Mouse (Mus musculus) liver, embryonic 14.5 days (tissue): ENCODE measurements at regions not wholly inside any gene's neighbourhood (a gene's known extent, or its start where the extent isn't known, plus 50 kb on each side); places are given as distances from the start of the nearest gene placed in this dataset.

ENCODE experiments used
- ATAC-seq: fragments of 200-750 bp; cut with Nextera tagmentation; 2 replicates; pipeline ENCODE4 v1.8.0; 2017; ENCODE audit warnings: moderate number of reproducible peaks, mild to moderate bottlenecking, moderate library complexity; ENCODE audit not compliant: insufficient read depth
- DNase-seq, 3 experiments: peaks; one replicate each; pipeline ENCODE4 v3.0.0-alpha.2; 2012 to 2013; ENCODE audit warnings: low read depth in 3 of 3, low spot score in 3 of 3
- H3K27ac ChIP-seq: fragments of 300-500 bp; sonication (generic); 2 replicates; pipeline ENCODE4 v1.5.1; 2014; ENCODE audit warnings: moderate library complexity, mild to moderate bottlenecking, control low read depth, inconsistent platforms
- H3K27me3 ChIP-seq: fragments of 300-500 bp; sonication (generic); 2 replicates; pipeline ENCODE4 v1.6.1; 2014; ENCODE audit warnings: mild to moderate bottlenecking, low read length, moderate library complexity; ENCODE audit not compliant: control insufficient read depth, insufficient read depth
- H3K36me3 ChIP-seq: fragments of 300-500 bp; sonication (generic); replicated peaks from 2 replicates; pipeline ENCODE4 v1.6.1; 2014; ENCODE audit warnings: low read depth; ENCODE audit not compliant: control insufficient read depth, insufficient read depth
- H3K4me1 ChIP-seq, 2 experiments: fragments of 200-500 bp in 1 of 2; fragments of 300-500 bp in 1 of 2; sonication (generic) in 1 of 2; replicated peaks; 2 replicates each; pipeline ENCODE4 v1.6.1; 2012 to 2014; ENCODE audit warnings: antibody characterized with exemption in 1 of 2, inconsistent platforms in 1 of 2, low read length in 1 of 2; ENCODE audit not compliant: control insufficient read depth in 2 of 2, insufficient read depth in 2 of 2
- H3K4me2 ChIP-seq: fragments of 300-500 bp; sonication (generic); 2 replicates; pipeline ENCODE4 v1.6.1; 2014; ENCODE audit warnings: low read depth, mild to moderate bottlenecking, control low read depth, moderate library complexity
- H3K4me3 ChIP-seq, 2 experiments: fragments of 200-500 bp in 1 of 2; fragments of 300-500 bp in 1 of 2; sonication (generic) in 1 of 2; 2 replicates each; pipeline ENCODE4 v1.5.1; 2012 to 2014; ENCODE audit warnings: low read depth in 2 of 2, low read length in 2 of 2, mild to moderate bottlenecking in 2 of 2, control low read depth in 1 of 2, inconsistent platforms in 1 of 2, moderate library complexity in 1 of 2; ENCODE audit not compliant: insufficient read depth in 1 of 2
- H3K9ac ChIP-seq: fragments of 300-500 bp; sonication (generic); replicated peaks from 2 replicates; pipeline ENCODE4 v1.6.1; 2014; ENCODE audit warnings: mild to moderate bottlenecking, control low read depth, moderate library complexity
- H3K9me3 ChIP-seq: fragments of 300-500 bp; sonication (generic); 2 replicates; pipeline ENCODE4 v1.6.1; 2016; ENCODE audit warnings: low read length, mixed read lengths; ENCODE audit not compliant: control insufficient read depth
- CTCF ChIP-seq: IDR thresholded peaks from 2 replicates; pipeline ENCODE4 v1.5.1; 2016; ENCODE audit warnings: antibody characterized with exemption, low read depth, control low read depth
- EP300 ChIP-seq: IDR thresholded peaks from 2 replicates; pipeline ENCODE4 v1.6.1; 2016; ENCODE audit warnings: antibody characterized with exemption, low read depth
- WGBS: fragments of 180-500 bp; shearing (Covaris S2); extraction: QIAGEN DNeasy Blood & Tissue Kit; methylation state at CpG from one replicate; pipeline ENCODE4 v1.1.7; 2014; ENCODE audit not compliant: insufficient replicate concordance; 5-methylcytosine and 5-hydroxymethylcytosine counted together

DNA sequence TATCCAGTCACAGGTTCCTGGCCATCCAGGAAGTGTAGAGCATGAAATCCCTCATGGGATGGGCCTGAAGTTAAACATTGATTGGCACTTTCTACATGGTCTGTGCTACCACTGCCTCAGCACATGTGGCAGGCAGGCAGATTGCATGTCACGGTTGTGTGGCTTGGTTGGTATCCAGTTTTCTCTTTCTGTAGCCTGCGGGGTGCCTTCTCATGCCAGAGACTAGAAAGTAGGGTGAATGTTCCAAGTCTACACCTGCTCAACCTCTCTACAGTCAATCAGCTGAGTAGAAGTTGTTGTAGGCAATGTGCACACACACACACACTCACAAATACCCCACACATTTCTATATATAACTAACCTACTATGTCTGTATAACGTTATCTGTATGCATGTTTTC is 533.5 kb upstream of the Tmpo start:
- TF ChIP-seq EP300 (no peak), CTCF (no peak)
- DNase-seq (no peak), ATAC-seq (no peak)
- Histone ChIP-seq H3K27me3 (no peaks in the 10 kb centered on the region), H3K4me3 (no peak overlapping the region), H3K36me3 (no peaks in the 10 kb centered on the region), H3K4me1 (no peaks in the 10 kb centered on the region), H3K9me3 (no peaks in the 10 kb centered on the region), H3K4me2 (no peak overlapping the region), H3K27ac (no peak overlapping the region), H3K9ac (no peak overlapping the region)
- WGBS = 60% methylated on average over 3 of the region's 3 CpGs

DNA sequence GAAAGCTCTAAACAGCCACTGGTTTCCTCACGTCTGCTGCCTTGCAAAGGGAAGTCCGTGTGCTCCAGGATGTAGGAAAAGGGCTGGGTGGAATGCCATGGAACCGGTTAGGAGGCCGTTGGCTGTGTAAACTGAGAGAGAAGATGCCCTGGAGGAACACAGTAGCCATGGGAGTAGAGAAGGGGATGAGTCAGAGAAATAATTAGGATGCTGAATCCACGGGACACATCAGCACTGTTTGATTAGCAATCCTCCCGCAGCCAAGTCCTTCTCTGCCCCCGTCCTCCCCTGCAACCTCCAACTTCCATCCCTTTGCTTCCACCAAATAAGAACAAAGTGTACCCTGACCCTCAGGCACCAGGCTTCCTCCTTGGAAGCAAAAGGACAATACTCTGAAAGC is 532.4 kb upstream of the Tmpo start:
- no peak overlapping the region for H3K4me3 ChIP-seq
- no peak for TF ChIP-seq CTCF
- no peak for TF ChIP-seq EP300
- H3K4me1 ChIP-seq = no peaks in the 10 kb centered on the region
- ATAC-seq (no peak), DNase-seq (no peak)
- no peak overlapping the region for H3K4me2 ChIP-seq
- no peak overlapping the region for H3K9ac ChIP-seq
- no peak overlapping the region for H3K27ac ChIP-seq
- no peaks in the 10 kb centered on the region for H3K36me3 ChIP-seq
- H3K9me3 ChIP-seq = no peaks in the 10 kb centered on the region
- 27% methylated on average over 7 of the region's 7 CpGs for WGBS
- no peaks in the 10 kb centered on the region for H3K27me3 ChIP-seq

DNA sequence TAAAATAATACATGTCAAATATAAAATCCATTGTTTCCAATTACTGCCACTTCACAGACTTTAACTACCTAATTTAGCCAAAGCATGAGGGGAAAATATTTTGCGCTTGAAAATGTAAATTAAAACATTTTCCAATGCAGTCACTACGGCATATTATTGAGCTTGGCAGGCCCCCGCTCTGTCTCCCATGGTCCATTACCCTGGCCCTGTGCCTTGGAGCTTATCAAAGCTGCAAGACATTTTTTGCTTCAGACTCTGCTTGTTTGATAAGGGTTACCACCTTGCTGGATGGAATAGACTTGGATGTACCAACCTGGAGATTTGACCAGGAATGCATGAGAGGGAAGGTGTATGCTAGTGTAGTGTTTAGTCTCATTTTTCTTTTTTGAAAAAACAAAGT is 525.7 kb upstream of the Tmpo start:
- Histone ChIP-seq H3K36me3 (no peaks in the 10 kb centered on the region), H3K27ac (no peak overlapping the region), H3K27me3 (no peaks in the 10 kb centered on the region), H3K4me3 (no peak overlapping the region), H3K9me3 (no peaks in the 10 kb centered on the region), H3K9ac (no peak overlapping the region), H3K4me2 (no peak overlapping the region), H3K4me1 (no peaks in the 10 kb centered on the region)
- DNase-seq = no peak
- TF ChIP-seq CTCF (no peak), EP300 (no peak)
- no peak for ATAC-seq
- WGBS = 72% methylated on average over 3 of the region's 3 CpGs

DNA sequence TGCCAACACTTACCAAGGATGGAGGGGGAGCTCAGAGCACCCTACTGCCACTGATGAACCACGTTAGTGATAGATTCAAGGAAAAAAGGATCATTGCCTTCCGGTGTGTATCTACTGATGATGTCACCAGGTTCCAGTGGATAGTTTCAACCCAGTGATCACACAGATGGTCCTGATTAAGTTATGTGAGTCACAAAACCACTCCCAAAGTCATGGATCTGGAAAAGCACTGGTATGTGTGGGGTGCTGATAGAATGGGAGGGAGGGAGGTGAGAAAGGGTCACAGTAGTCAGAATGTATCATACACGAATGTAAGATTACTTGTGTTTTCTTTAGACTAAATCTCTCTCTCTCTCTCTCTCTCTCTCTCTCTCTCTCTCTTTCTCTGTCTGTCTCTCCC is 523.6 kb upstream of the Tmpo start:
- Histone ChIP-seq H3K9me3 (no peaks in the 10 kb centered on the region), H3K36me3 (no peaks in the 10 kb centered on the region), H3K4me2 (no peak overlapping the region), H3K27me3 (no peaks in the 10 kb centered on the region), H3K27ac (no peak overlapping the region), H3K9ac (no peak overlapping the region), H3K4me1 (no peaks in the 10 kb centered on the region), H3K4me3 (no peak overlapping the region)
- no peak for DNase-seq
- 46% methylated on average over 3 of the region's 3 CpGs for WGBS
- ATAC-seq = no peak
- TF ChIP-seq EP300 (no peak), CTCF (no peak)

DNA sequence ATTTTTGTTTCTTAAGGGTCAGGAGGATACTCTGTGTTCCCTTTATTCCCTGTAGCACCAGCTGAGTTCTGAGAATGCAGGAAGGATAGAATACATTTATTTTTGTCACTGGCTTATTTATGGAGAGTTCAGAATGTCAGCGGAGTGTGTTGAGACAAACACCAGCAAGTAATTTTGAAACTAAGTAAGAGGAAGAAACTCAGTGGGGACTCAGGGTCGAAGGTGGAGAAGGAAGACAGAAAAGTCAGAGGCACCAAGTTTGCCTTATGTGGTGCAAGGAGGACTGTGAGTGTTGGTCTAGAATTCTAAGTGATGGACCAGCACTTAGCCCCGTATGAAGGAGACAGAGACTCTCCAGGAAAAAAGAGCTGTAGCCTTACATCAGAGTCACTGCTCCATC is 520.7 kb upstream of the Tmpo start:
- no peak for TF ChIP-seq CTCF
- no peak for TF ChIP-seq EP300
- Histone ChIP-seq H3K9ac (no peak overlapping the region), H3K4me1 (no peaks in the 10 kb centered on the region), H3K4me2 (no peak overlapping the region), H3K4me3 (no peak overlapping the region), H3K27me3 (no peaks in the 10 kb centered on the region), H3K9me3 (no peaks in the 10 kb centered on the region), H3K36me3 (no peaks in the 10 kb centered on the region), H3K27ac (no peak overlapping the region)
- DNase-seq (no peak), ATAC-seq (no peak)
- WGBS = 46% methylated on average over 3 of the region's 3 CpGs

DNA sequence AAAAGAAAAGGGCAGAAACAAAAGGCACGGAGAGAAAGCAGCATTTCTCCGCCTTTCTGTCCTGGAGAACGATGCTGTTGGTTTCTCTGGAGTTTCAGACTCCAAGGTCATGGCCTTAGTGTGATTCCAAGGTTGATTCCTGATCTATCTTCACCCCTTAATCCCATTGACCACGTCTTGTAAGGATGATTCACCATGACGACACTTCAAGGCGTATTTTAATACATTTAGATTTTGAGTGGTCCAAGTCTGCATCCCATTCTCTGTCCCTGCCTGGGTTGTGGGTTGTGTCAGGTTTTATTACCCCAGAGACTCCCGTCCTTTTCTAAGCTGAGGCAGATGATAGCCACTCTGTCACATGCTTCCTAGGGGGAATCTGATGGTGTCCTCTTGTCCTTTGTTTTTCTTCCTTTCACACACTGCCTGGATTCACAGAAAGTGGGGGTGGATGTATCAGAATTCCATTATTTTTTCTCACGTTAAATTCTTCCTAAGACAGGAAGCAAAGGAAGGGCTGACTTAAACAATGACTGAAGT is 505.0 kb upstream of the Tmpo start:
- no peaks in the 10 kb centered on the region for H3K36me3 ChIP-seq
- no peak for ATAC-seq
- TF ChIP-seq EP300 = no peak
- TF ChIP-seq CTCF = no peak
- H3K4me3 ChIP-seq = no peak overlapping the region
- no peak overlapping the region for H3K4me2 ChIP-seq
- 52% methylated on average over 8 of the region's 8 CpGs for WGBS
- H3K27me3 ChIP-seq = no peaks in the 10 kb centered on the region
- no peak for DNase-seq
- H3K27ac ChIP-seq = no peak overlapping the region
- H3K4me1 ChIP-seq = no peaks in the 10 kb centered on the region
- H3K9ac ChIP-seq = no peak overlapping the region
- H3K9me3 ChIP-seq = no peaks in the 10 kb centered on the region
